Mouse (Mus musculus): ENCODE measurements at regions not wholly inside any gene's neighbourhood (a gene's known extent, or its start where the extent isn't known, plus 50 kb on each side); places are given as distances from the start of the nearest gene placed in this dataset.
A peak's percentile ranks its signal among the peaks of the same experiment; 100 is the strongest.

GRCm38 (mm10) chr5:41206462-41206861 is 501.5 kb downstream of the Rab28 start:
- DNase-seq (ENCODE audit: low read depth, low spot score) = no peak

- DNase-seq (ENCODE audit: low read depth, low spot score) = no peak
Measured at GRCm38 (mm10) chr5:41204417-41204816, 503.5 kb downstream of the Rab28 start.

DNA sequence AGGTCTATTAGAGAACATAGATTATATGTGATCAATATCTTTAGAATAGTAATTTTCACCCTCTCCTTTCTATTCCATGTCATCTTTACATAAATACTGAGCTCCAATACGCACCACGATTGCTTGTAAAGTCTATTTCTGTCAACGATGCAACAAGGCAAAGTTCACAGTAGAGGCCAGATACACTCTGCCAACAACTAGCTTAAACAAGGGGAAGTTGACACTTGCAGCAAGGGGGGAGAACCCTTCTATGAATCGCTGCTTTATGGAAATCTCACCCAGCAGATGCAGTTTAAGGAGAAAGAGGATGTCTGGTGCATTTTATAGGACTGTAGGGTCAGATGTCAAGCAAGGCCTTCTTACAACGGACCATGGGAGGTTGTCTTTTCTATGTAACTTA is 520.8 kb downstream of the Rab28 start:
- no peak for DNase-seq (ENCODE audit: low read depth, low spot score)

GRCm38 (mm10) chr5:41177220-41177619 is 530.7 kb downstream of the Rab28 start:
- DNase-seq (ENCODE audit: low read depth, low spot score) = no peak

DNA sequence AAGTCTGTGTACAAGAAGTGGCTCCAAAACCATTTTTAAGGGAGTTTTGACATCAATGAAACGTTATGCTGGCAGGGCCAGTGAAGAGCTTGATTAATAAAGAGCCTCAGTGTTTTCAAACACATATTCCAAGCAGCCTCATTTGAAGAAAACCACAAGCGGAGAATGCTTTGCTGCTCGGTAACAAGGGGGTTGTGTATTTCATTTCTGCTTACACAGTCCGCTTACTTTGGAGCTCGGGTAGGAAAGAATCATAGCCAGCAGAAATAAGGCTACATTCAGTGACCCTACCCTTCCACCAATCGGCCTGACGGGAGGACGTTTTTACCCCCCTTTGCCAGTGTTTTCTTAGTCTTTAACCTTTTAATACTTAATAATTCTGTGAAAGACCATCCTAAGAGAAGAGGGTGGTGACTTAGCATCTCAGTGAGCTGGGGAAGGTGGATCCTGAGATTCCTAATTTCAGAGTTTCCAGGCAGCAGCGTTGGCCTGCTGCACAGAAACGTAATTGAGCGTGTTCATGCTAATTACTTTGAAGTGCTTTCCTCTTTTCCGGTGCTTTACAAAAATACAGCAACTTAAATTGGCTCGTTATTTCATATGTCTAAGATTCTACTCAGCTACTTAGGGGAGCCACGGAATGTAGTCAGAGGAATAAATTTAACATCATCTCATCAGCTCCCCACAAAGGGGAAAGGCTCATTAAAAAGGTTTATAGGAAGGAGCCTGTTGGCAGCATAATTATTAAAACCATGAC is 541.9 kb downstream of the Rab28 start:
- no peak for DNase-seq (ENCODE audit: low read depth, low spot score)

GRCm38 (mm10) chr5:41125050-41125449 is 582.9 kb downstream of the Rab28 start:
- DNase-seq (ENCODE audit: low read depth, low spot score) = peak; percentile 16

- no peak for DNase-seq (ENCODE audit: low read depth, low spot score)
Measured at GRCm38 (mm10) chr5:41117658-41118057, 590.3 kb downstream of the Rab28 start.

DNA sequence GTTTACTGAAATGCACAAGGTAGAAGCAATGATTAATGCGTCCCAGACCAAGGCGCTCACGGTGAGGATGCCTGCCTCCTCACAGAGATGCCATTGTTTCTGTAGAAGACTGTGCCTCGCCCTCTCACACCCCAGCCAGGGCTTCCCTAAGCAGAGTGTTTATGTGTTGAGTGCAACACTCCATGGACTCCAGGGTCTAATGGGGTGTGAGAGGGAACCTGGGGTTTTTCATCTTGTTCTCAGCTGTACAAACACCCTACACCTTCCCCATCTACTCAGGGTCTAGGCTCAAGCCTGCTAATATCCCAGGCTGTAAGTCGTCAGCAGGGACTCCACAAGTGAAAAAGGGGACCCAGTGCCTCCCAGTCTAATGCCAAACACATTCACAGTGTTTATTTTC is 620.2 kb downstream of the Rab28 start:
- no peak for DNase-seq (ENCODE audit: low read depth, low spot score)

- DNase-seq (ENCODE audit: low read depth, low spot score) = no peak
Measured at GRCm38 (mm10) chr5:41076412-41076811, 631.5 kb downstream of the Rab28 start.

GRCm38 (mm10) chr5:41061646-41062045 is 646.3 kb downstream of the Rab28 start:
- no peak for DNase-seq (ENCODE audit: low read depth, low spot score)

GRCm38 (mm10) chr5:41061222-41061621 is 646.7 kb downstream of the Rab28 start:
- no peak for DNase-seq (ENCODE audit: low read depth, low spot score)

- no peak for DNase-seq (ENCODE audit: low read depth, low spot score)
Measured at GRCm38 (mm10) chr5:41058015-41058414, 649.9 kb downstream of the Rab28 start.

- no peak for DNase-seq (ENCODE audit: low read depth, low spot score)
Measured at GRCm38 (mm10) chr5:41051948-41052347, 656.0 kb downstream of the Rab28 start.

DNA sequence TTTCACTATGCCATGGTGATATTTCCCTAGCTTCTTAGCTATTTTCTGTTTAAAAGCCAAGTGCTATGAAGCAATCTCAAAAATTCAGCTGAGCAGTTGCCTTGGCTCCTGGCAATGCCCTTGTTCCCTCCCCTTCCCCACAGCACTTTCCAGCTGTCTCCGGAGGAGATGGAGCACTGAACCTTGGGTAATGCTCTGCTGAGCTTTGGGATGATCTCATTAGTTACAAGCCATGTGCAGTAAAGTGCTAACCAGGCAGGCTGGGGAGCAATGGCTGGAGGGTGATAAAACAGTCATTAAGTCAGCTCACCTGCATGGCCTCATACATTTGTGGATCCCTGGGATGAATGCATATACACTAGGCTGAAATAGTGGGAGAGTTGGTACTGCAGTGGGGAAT is 659.4 kb downstream of the Rab28 start:
- DNase-seq (ENCODE audit: low read depth, low spot score) = no peak

DNA sequence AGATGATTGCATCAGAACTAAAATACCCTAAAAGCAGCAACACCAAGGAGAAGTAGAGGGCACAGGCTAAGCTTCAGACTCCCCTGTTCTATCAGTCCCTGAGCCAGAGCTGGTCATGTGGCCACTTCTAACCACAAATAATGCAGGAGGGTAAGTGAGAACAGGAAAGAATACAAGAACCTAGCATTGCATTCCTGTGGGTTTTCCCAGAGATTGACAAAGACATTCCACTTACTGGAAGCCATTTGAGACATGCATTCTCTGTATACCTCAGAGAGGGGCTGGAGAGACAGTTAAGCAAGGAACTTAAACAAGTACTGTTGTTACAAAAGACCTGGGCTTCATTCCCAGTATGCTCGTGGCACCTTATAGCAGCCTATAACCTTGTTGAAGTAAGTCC is 662.7 kb downstream of the Rab28 start:
- no peak for DNase-seq (ENCODE audit: low read depth, low spot score)

GRCm38 (mm10) chr5:41044465-41044864 is 663.5 kb downstream of the Rab28 start:
- peak; percentile 30 for DNase-seq (ENCODE audit: low read depth, low spot score)

GRCm38 (mm10) chr5:41038790-41039189 is 669.2 kb downstream of the Rab28 start:
- no peak for DNase-seq (ENCODE audit: low read depth, low spot score)

- DNase-seq (ENCODE audit: low read depth, low spot score) = peak; percentile 1
Measured at GRCm38 (mm10) chr5:41006692-41007091, 701.3 kb downstream of the Rab28 start.

- no peak for DNase-seq (ENCODE audit: low read depth, low spot score)
Measured at GRCm38 (mm10) chr5:40986562-40986961, 721.4 kb downstream of the Rab28 start.

DNA sequence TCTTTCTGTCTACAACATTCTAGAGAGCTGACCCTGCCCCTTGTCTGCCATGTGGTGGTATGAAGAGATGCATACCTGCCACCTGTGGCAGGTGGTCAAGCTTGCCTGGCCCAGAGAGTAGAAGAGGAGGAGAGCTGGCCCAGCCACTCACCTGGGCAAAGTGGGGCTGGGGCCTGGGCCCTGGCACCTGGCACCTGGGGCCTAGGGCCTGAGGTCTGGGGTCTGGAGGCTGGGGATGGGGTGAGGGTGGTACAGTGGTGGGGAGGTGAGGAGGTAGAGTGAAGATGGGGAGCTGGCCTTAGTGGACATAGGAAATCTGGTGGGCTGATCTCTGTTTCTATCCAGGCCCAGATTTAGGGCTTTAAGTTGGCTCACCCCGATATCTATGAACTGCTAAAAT is 733.1 kb downstream of the Rab28 start:
- DNase-seq (ENCODE audit: low read depth, low spot score) = no peak

DNA sequence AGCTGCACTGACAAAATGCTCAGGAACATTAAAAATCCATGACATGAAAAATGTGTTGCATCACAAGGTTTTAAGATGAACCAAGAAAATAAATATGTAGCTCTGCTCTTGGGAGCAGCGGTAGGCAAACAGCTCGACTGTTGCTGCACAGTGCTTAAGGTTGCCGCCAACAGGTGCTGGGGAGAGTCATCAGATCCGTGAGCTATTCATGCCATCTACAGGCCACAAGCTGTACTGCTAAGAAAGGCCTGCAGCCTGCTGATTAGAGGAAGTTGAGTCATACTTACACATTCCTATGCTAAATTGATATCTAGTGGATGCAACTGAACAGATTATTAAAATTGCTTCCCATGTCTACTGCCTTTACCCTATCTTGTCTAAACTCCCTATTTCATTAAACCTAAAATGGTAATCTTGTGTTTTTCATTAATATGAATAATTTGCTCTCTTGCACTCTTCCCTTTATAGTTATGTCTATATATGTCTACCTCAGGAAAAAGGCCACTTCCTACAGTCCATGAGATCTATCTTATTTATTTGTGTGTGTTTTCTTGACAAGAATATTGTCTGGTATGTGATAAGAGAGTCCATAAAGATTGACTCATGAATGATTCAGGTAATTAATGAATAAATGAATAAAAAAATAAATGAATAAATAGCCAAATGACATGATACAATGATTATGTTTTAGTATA is 754.9 kb downstream of the Rab28 start:
- DNase-seq (ENCODE audit: low read depth, low spot score) = peak; percentile 9

- no peak for DNase-seq (ENCODE audit: low read depth, low spot score)
Measured at GRCm38 (mm10) chr5:40929127-40929526, 778.8 kb downstream of the Rab28 start.

GRCm38 (mm10) chr5:40920920-40921319 is 787.0 kb downstream of the Rab28 start:
- no peak for DNase-seq (ENCODE audit: low read depth, low spot score)
